Mouse (Mus musculus) bone marrow, adult 2 months (tissue): Measurements from ENCODE around the gene Tmem132b.

Experiments
- CTCF ChIP-seq: fragments of 200-500 bp; IDR thresholded peaks from 2 replicates; pipeline ENCODE4 v1.5.1; 2011; ENCODE audit warnings: low read length, control low read depth; ENCODE audit not compliant: control insufficient read depth, insufficient read depth
- POLR2A ChIP-seq: fragments of 200-500 bp; IDR thresholded peaks from 2 replicates; pipeline ENCODE4 v1.6.1; 2011; ENCODE audit warnings: low read depth, mild to moderate bottlenecking, control low read depth, low read length, borderline replicate concordance; ENCODE audit not compliant: control insufficient read depth

- TF ChIP-seq POLR2A, result no peak
- TF ChIP-seq CTCF, result peak; percentile 45; the same call in 1 of the 2 replicates
Observed at GRCm38 (mm10) chr5:125525516-125525915, 6.1 kb upstream of the Tmem132b start.
